Mouse (Mus musculus) effector memory CD4-positive, alpha-beta T cell, adult 5 months (primary cell): ENCODE measurements around the gene Gadd45gip1. TPM values are rescaled to one million over a fixed set of nuclear protein-coding genes. Genes with fewer than 3 reads are reported as not detected.

Source experiments
- polyA plus RNA-seq: library from polyadenylated mRNA; unstranded; fragments of 100-300 nt; shearing (Covaris generic); gene quantifications from one replicate; pipeline ENCODE4 v1.2.1, GENCODE M21; 2017

The Gadd45gip1 gene
- polyA plus RNA-seq: 19.6 TPM

GRCm38 (mm10) chr8:84831490-84831889, at the start of gene Gadd45gip1:
Gene Gadd45gip1 (plus strand): TSS chr8:84831522.

GRCm38 (mm10) chr8:84799999-84800831, 31.1 kb upstream of the Gadd45gip1 start, which contains the start of gene Nfix:
Gene Nfix (minus strand): TSS chr8:84800344.

GRCm38 (mm10) chr8:84822723-84823122, 8.6 kb upstream of the Gadd45gip1 start, which contains the start of gene Dand5:
Gene Dand5 (minus strand): TSS chr8:84822823.

GRCm38 (mm10) chr8:84840248-84840999, 9.1 kb downstream of the Gadd45gip1 start, which contains the start of gene Rad23a:
Gene Rad23a (minus strand): TSS chr8:84840665.

GRCm38 (mm10) chr8:84846722-84847572, 15.6 kb downstream of the Gadd45gip1 start, which contains the start of gene Calr:
Gene Calr (minus strand): TSS chr8:84846934.

GRCm38 (mm10) chr8:84856864-84857441, 25.6 kb downstream of the Gadd45gip1 start, which contains the start of gene Farsa:
Gene Farsa (plus strand): TSS chr8:84856989.

GRCm38 (mm10) chr8:84871376-84872308, 40.3 kb downstream of the Gadd45gip1 start, which contains the start of gene Syce2:
Gene Syce2 (plus strand): TSS chr8:84872111.

Other genes with a start within 250 kb of the Gadd45gip1 start
- gene Ier2, start 168.7 kb upstream of the Gadd45gip1 start, polyA plus RNA-seq: 759 TPM
- gene Trmt1, start 145.2 kb upstream of the Gadd45gip1 start, polyA plus RNA-seq: 51.7 TPM
- gene Nacc1, start 143.7 kb upstream of the Gadd45gip1 start, polyA plus RNA-seq: 16.8 TPM
- gene Lyl1, start 130.1 kb upstream of the Gadd45gip1 start, polyA plus RNA-seq: not detected
- 8.6 TPM for gene G430095P16Rik, start 108.5 kb upstream of the Gadd45gip1 start, polyA plus RNA-seq
- gene Nfix, start 31.2 kb upstream of the Gadd45gip1 start, polyA plus RNA-seq: 12.2 TPM
- 3.3 TPM for gene Dand5, start 8.7 kb upstream of the Gadd45gip1 start, polyA plus RNA-seq
- gene Rad23a, start 9.1 kb downstream of the Gadd45gip1 start, polyA plus RNA-seq: 113 TPM
- 547 TPM for gene Calr, start 15.4 kb downstream of the Gadd45gip1 start, polyA plus RNA-seq
- 59.5 TPM for gene Farsa, start 25.5 kb downstream of the Gadd45gip1 start, polyA plus RNA-seq
- gene Syce2, start 40.6 kb downstream of the Gadd45gip1 start, polyA plus RNA-seq: 5.3 TPM
- gene Gcdh, start 62.4 kb downstream of the Gadd45gip1 start, polyA plus RNA-seq: 22.4 TPM
- gene Klf1, start 70.4 kb downstream of the Gadd45gip1 start, polyA plus RNA-seq: 0.57 TPM
- 5.6 TPM for gene Dnase2a, start 77.0 kb downstream of the Gadd45gip1 start, polyA plus RNA-seq
- 0.24 TPM for gene Mast1, start 105.8 kb downstream of the Gadd45gip1 start, polyA plus RNA-seq
- gene Rtbdn, start 115.5 kb downstream of the Gadd45gip1 start, polyA plus RNA-seq: not detected
- gene Gm49661, start 137.9 kb downstream of the Gadd45gip1 start, polyA plus RNA-seq: not detected
- 110 TPM for gene Prdx2, start 138.1 kb downstream of the Gadd45gip1 start, polyA plus RNA-seq
- gene Rnaseh2a, start 138.2 kb downstream of the Gadd45gip1 start, polyA plus RNA-seq: 59.4 TPM
- gene Junb, start 147.2 kb downstream of the Gadd45gip1 start, polyA plus RNA-seq: 7,373 TPM
- 17.9 TPM for gene Hook2, start 159.1 kb downstream of the Gadd45gip1 start, polyA plus RNA-seq
- gene Best2, start 183.0 kb downstream of the Gadd45gip1 start, polyA plus RNA-seq: not detected
- gene Asna1, start 193.8 kb downstream of the Gadd45gip1 start, polyA plus RNA-seq: 29.1 TPM
- gene Trir, start 195.3 kb downstream of the Gadd45gip1 start, polyA plus RNA-seq: 198 TPM
- gene Tnpo2, start 205.4 kb downstream of the Gadd45gip1 start, polyA plus RNA-seq: 25.2 TPM
- 6.5 TPM for gene Fbxw9, start 228.5 kb downstream of the Gadd45gip1 start, polyA plus RNA-seq
- not detected for gene Gm5741, start 236.5 kb downstream of the Gadd45gip1 start, polyA plus RNA-seq
- gene Dhps, start 240.2 kb downstream of the Gadd45gip1 start, polyA plus RNA-seq: 89.1 TPM
- gene Wdr83os, start 249.2 kb downstream of the Gadd45gip1 start, polyA plus RNA-seq: 134 TPM
- 18.9 TPM for gene Wdr83, start 249.8 kb downstream of the Gadd45gip1 start, polyA plus RNA-seq